Mouse (Mus musculus): Measurements from ENCODE around the gene Fry.

DNA sequence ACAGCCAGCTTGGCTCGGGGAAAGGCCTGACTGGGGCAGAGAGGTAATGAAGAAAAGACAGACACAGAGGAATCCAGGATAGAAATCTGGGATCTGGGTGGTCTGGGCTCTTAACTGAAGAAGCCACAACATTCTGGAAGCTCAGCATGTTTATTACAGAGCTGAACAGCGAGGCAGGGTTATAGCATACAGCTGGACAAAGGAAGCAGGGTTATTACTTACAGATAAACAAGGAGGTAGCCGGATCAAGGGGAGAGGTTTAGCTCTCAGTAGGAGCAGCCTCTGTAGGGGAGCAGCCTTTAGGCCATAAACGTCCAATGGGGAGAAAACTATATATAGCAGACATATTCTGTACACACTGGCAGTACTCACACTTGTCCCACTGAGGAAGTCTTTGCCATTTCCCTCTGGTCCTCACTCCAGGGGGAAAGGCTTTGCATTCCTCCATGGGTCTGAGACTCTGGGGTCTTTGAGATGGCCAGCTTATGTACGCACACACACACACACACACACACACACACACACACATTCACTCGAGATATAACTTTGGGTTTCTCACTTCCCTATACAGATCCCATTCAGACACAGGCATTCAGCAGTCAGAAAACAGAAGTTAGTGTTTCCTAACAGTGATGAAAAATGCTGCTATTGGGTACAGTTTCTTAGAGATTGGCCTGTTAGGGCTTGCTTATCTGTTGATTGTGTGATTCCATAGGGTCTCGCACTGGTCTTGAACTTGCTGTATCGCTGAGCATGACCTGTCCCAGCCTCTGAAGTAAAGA lies 256.5 kb downstream of the Fry start:
- no peak for TF ChIP-seq CTCF (IDR thresholded peaks at IDR 0.05; ENCODE audit: extremely low read depth, insufficient read length, insufficient replicate concordance, low read depth, low read length)
- no peak for TF ChIP-seq POLR2A (IDR thresholded peaks at IDR 0.05; ENCODE audit: low read depth, low read length)
